Mouse (Mus musculus) Patski (cell line): Measurements from ENCODE around the gene Xiap. TPM values are rescaled to one million over a fixed set of nuclear protein-coding genes. Genes with fewer than 3 reads are reported as not detected.

Experiments
- ATAC-seq: fragments of 100-300 bp; one replicate; pipeline ENCODE4 v1.8.0; 2021
- CTCF ChIA-PET: fragments of 350-600 bp; sonication (Branson Sonifier 250); formaldehyde crosslinking; loops from one replicate; lab custom pipeline; 2022; ENCODE audit warnings: inconsistent platforms; lab: Charles Lee
- POLR2A ChIA-PET: fragments of 350-600 bp; sonication (Branson Sonifier 250); formaldehyde crosslinking; loops from one replicate; lab custom pipeline; 2022; ENCODE audit warnings: antibody characterized with exemption, inconsistent platforms; lab: Charles Lee
- DNase-seq: peaks from one replicate; pipeline ENCODE4 v3.0.0-alpha.2; 2011; ENCODE audit warnings: low read depth, low spot score
- H3K27me3 ChIP-seq: fragments of 371-371 bp; one replicate; pipeline ENCODE4 v1.5.1; 2021
- CTCF ChIP-seq: fragments of 100-300 bp; IDR thresholded peaks from one replicate; pipeline ENCODE4 v1.5.1; 2021
- in situ Hi-C: fragments of 300-500 bp; cut with MboI; formaldehyde crosslinking; loops from 3 replicates; pipeline ENCODE4 v1.11.1; 2018; ENCODE audit warnings: low pct_unique_long_range_greater_than_20kb, mixed read lengths
- polyA plus RNA-seq: library from polyadenylated mRNA; unstranded; gene quantifications from one replicate; pipeline ENCODE4 v1.2.3, GENCODE M21; 2021

The Xiap gene
- polyA plus RNA-seq, 1 experiment from 2014 or later = 32.1 TPM

GRCm38 (mm10) chrX:42148788-42149556 is 89.5 kb downstream of the Xiap start, which contains the start of gene Stag2:
Gene Stag2 (plus strand): TSS chrX:42149317.
- in situ Hi-C loops = no loop called here
- TF ChIP-seq CTCF = no peak

GRCm38 (mm10) chrX:42149557-42150345 is 90.3 kb downstream of the Xiap start:
- ATAC-seq = no peak
- ChIA-PET POLR2A (interaction anchor here (0.7 kb wide), 1 partner anchor 88 kb away, joined by 4 read pairs; no protein-coding TSS in a partner anchor), CTCF (no interaction called here)
- in situ Hi-C loops = loop anchor here (10.0 kb wide), 1 partner anchor 55 kb away; no protein-coding TSS in a partner anchor
- peaks cover 11% of the 10 kb centered on the region for H3K27me3 ChIP-seq
- DNase-seq = no peak
- TF ChIP-seq CTCF = no peak

More at GRCm38 (mm10) chrX:42148788-42149556, 89.5 kb downstream of the Xiap start, which contains the start of gene Stag2:
- peak; percentile 72 for ATAC-seq
- peaks cover 11% of the 10 kb centered on the region for H3K27me3 ChIP-seq
- ChIA-PET CTCF (no interaction called here), POLR2A (interaction anchor here (0.7 kb wide), 1 partner anchor 87 kb away, joined by 4 read pairs; no protein-coding TSS in a partner anchor)
- no peak for DNase-seq

GRCm38 (mm10) chrX:42150346-42151023 is 91.0 kb downstream of the Xiap start:
- H3K27me3 ChIP-seq = peaks cover 16% of the 10 kb centered on the region
- in situ Hi-C loops = loop anchor here (10.0 kb wide), 1 partner anchor 54 kb away; no protein-coding TSS in a partner anchor
- POLR2A ChIA-PET = interaction anchor here (0.6 kb wide), 1 partner anchor 47 kb away, joined by 4 read pairs; no protein-coding TSS in a partner anchor
- no peak for DNase-seq
- TF ChIP-seq CTCF = no peak
- CTCF ChIA-PET = no interaction called here
- ATAC-seq = peak; percentile 7

- in situ Hi-C loops = loop anchor here (10.0 kb wide), 1 partner anchor 54 kb away; no protein-coding TSS in a partner anchor
- H3K27me3 ChIP-seq = peaks cover 13% of the 10 kb centered on the region
- no peak for TF ChIP-seq CTCF
- CTCF ChIA-PET = no interaction called here
- ATAC-seq (no peak), DNase-seq (no peak)
- POLR2A ChIA-PET = interaction anchor here (0.6 kb wide), 2 partner anchors 14 to 46 kb away, joined by 3 to 4 read pairs; no protein-coding TSS in a partner anchor
Observed at GRCm38 (mm10) chrX:42151024-42151754, 91.7 kb downstream of the Xiap start.

- no peak for TF ChIP-seq CTCF
- ChIA-PET POLR2A (interaction anchor here (0.6 kb wide), 1 partner anchor 13 kb away, joined by 3 read pairs; no protein-coding TSS in a partner anchor), CTCF (no interaction called here)
- H3K27me3 ChIP-seq = peaks cover 12% of the 10 kb centered on the region
- peak; percentile 76 for ATAC-seq
- DNase-seq = no peak
- in situ Hi-C loops = loop anchor here (10.0 kb wide), 1 partner anchor 53 kb away; no protein-coding TSS in a partner anchor
Observed at GRCm38 (mm10) chrX:42151903-42152369, 92.5 kb downstream of the Xiap start.

GRCm38 (mm10) chrX:42153056-42153455 is 93.6 kb downstream of the Xiap start:
- no peak for TF ChIP-seq CTCF
- in situ Hi-C loops = loop anchor here (10.0 kb wide), 1 partner anchor 52 kb away; no protein-coding TSS in a partner anchor
- peaks cover 16% of the 10 kb centered on the region for H3K27me3 ChIP-seq
- DNase-seq = no peak
- ChIA-PET POLR2A (interaction anchor here (0.5 kb wide), 1 partner anchor 12 kb away, joined by 5 read pairs; no protein-coding TSS in a partner anchor), CTCF (interaction anchor here (1.0 kb wide), 1 partner anchor 107 kb away, joined by 3 read pairs; no protein-coding TSS in a partner anchor)
- ATAC-seq = no peak

Other genes with a start within 250 kb of the Xiap start
- 47.4 TPM for gene Thoc2, start 139.0 kb upstream of the Xiap start, polyA plus RNA-seq
- 52.0 TPM for gene Stag2, start 89.6 kb downstream of the Xiap start, polyA plus RNA-seq